Mouse (Mus musculus): ENCODE data around the gene Lrmda.

DNA sequence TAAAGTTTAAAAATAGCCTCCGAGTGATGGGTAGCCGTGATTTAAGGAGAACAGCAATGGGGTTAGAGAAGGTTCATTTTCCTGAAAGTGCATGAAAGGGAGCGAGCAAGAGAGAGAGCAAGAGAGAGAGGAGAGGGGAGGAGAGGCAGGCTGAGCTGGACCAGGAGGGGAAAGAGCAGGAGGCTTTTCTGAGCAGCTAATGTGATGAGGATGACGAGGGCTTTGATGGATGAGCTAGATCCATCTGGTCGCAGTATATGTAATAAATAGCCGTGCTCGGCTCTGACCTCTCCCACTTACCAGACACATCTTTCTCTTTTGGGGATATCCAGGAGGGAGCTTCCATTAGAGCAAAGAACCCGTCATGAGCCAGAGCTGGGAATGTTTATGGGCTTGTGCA lies 475.8 kb downstream of the Lrmda start:
- TF ChIP-seq CTCF (IDR thresholded peaks at IDR 0.05; ENCODE audit: borderline replicate concordance, insufficient read depth, low read length) (no peak), POLR2A (IDR thresholded peaks at IDR 0.05; ENCODE audit: low read depth, low read length) (no peak)
